In the genomic region with DNA sequence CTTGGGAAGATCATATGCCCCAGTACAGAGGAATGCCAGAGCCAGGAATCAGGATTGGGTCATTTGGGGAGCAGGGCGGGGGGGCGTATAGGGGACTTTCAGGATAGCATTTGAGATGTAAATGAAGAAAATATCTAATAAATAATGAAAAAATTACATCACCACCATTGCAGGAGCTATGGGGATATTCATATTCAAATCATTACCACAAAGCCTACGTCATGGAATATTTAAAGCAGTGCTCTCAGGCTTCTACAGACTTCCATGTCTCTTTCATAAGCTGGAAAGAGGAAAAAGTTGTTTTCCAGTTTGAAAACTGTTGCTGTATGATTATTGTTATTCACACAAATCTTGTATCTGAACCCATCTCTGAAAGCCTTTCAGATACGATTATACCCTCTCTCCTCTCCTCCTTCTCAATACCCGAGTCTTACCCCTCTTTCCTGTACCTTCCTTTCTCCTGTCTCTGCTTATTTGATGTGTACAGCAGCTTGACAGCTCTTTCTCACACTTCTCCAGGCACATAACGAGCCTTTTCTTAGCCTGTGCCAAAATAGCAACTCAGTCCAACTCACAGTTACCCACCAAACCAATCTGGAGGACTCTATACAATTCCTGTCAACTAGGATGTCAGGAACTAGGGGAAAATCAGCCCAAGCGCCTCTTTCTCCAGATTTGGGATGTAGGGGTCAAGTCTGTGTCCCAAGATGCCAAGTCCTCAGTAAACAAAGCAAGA, we compare ENCODE assay signal across 19 mouse cellular contexts.
DNase-seq lines count a peak whose midpoint lies in the region; ATAC-seq and TF ChIP-seq lines count a peak whose summit lies in the region.
"Had no signal": no experiment of that assay in that cellular context is flagged by ENCODE, and none has a peak within 500 bp of the region (broad histone marks: within the 10 kb centered on the region; RNA-seq: fewer than 3 reads in every experiment).

No protein-coding gene starts in this region.

- no peaks in the 10 kb centered on the region for H3K27me3 ChIP-seq in forebrain, postnatal 0 days (ENCODE audit: insufficient read depth, low read length)
- H3K27me3 ChIP-seq: embryonic facial prominence, embryonic 12.5 days; heart, embryonic 13.5 days; hindbrain, embryonic 15.5 days had no signal

- 43% methylated on average over 7 of the region's 7 CpGs for WGBS in forebrain, postnatal 0 days

- H3K36me3 ChIP-seq in forebrain, postnatal 0 days (ENCODE audit: insufficient read depth): no peaks in the 10 kb centered on the region
- H3K36me3 ChIP-seq: embryonic facial prominence, embryonic 12.5 days; heart, embryonic 13.5 days; hindbrain, embryonic 15.5 days had no signal

- H3K9me3 ChIP-seq in forebrain, postnatal 0 days (ENCODE audit: low read length): no peaks in the 10 kb centered on the region
- H3K9me3 ChIP-seq: embryonic facial prominence, embryonic 12.5 days; heart, embryonic 13.5 days; hindbrain, embryonic 15.5 days had no signal

- H3K4me3 ChIP-seq in forebrain, postnatal 0 days (ENCODE audit: low read depth, low read length): no peak overlapping the region
- H3K4me3 ChIP-seq: embryonic facial prominence, embryonic 12.5 days; gastrocnemius, adult 2 months; heart, embryonic 13.5 days; hindbrain, embryonic 15.5 days had no signal

- H3K4me2 ChIP-seq in forebrain, postnatal 0 days (ENCODE audit: low read depth): no peak overlapping the region
- H3K4me2 ChIP-seq: embryonic facial prominence, embryonic 12.5 days; heart, embryonic 13.5 days; hindbrain, embryonic 15.5 days had no signal

- peak; percentile 3 to 12 for DNase-seq in left cerebral cortex, postnatal 14 days (ENCODE audit: low spot score in 2 of 2)
- DNase-seq in left cerebral cortex, postnatal 36 days (ENCODE audit: low spot score in 2 of 2): no peak
- DNase-seq in brain, adult 2 months (ENCODE audit: low read depth, low spot score): peak; percentile 20
- peak; percentile 62 for DNase-seq in brain, embryonic 14.5 days (ENCODE audit: low read depth)
- peak; percentile 5 for DNase-seq in forebrain, postnatal 0 days
- DNase-seq in cerebellum, adult 9-11 months: no peak
- no peak for DNase-seq in spleen, postnatal 10 days (ENCODE audit: low spot score in 2 of 2)
- DNase-seq: adrenal gland, adult 2 months; adrenal gland, postnatal 25 days; cerebellum, adult 11 months; cerebellum, adult 8-10 months; cerebellum, postnatal 25 days; gastrocnemius, adult 2 months; gastrocnemius, postnatal 25 days; heart, postnatal 36 days had no signal

- ATAC-seq in forebrain, postnatal 0 days: peak; percentile 45
- ATAC-seq: intestine, embryonic 16.5 days had no signal

- H3K9ac ChIP-seq in forebrain, postnatal 0 days: no peak overlapping the region
- H3K9ac ChIP-seq: embryonic facial prominence, embryonic 12.5 days; heart, embryonic 13.5 days; hindbrain, embryonic 15.5 days had no signal

- no peak overlapping the region for H3K27ac ChIP-seq in forebrain, postnatal 0 days (ENCODE audit: low read depth, low read length)
- H3K27ac ChIP-seq: embryonic facial prominence, embryonic 12.5 days; gastrocnemius, adult 2 months; heart, embryonic 13.5 days; hindbrain, embryonic 15.5 days had no signal

- no peaks in the 10 kb centered on the region for H3K4me1 ChIP-seq in forebrain, postnatal 0 days (ENCODE audit: insufficient read depth)
- H3K4me1 ChIP-seq: embryonic facial prominence, embryonic 12.5 days; heart, embryonic 13.5 days; hindbrain, embryonic 15.5 days had no signal

- intact Hi-C loops in left cerebral cortex, postnatal 14 days (cut with DNase I): no loop called here
- intact Hi-C loops in left cerebral cortex, postnatal 36 days (cut with DNase I): no loop called here

- no peak for TF ChIP-seq CTCF in brain, embryonic 14.5 days (IDR thresholded peaks at IDR 0.05; ENCODE audit: borderline replicate concordance, extremely low read depth, insufficient read depth, insufficient read length)
- TF ChIP-seq CTCF in forebrain, postnatal 0 days (IDR thresholded peaks at IDR 0.05; ENCODE audit: low read depth): no peak

- no peak for TF ChIP-seq POLR2A in brain, embryonic 14.5 days (IDR thresholded peaks at IDR 0.05; ENCODE audit: borderline replicate concordance, extremely low read depth, insufficient read depth, insufficient read length, poor library complexity, severe bottlenecking)

Comparison
In these comparisons a context has a peak if more than half of its experiments do, and no peak if none do; other contexts are left out.
1. DNase-seq: peak in left cerebral cortex, postnatal 14 days (2 of 2), brain, adult 2 months (single experiment), brain, embryonic 14.5 days (single experiment) and forebrain, postnatal 0 days (single experiment); none in left cerebral cortex, postnatal 36 days (0 of 2), cerebellum, adult 9-11 months (single experiment) and spleen, postnatal 10 days (0 of 2).